Comparison of ENCODE assay signal across 8 mouse cellular contexts in genomic region chr5:89844354-89844753, GRCm38 (mm10). TPM values are rescaled to one million over a fixed set of nuclear protein-coding genes. Genes with fewer than 3 reads are reported as not detected.
DNase-seq lines count a peak whose midpoint lies in the region; ATAC-seq lines count a peak whose summit lies in the region.

No protein-coding gene starts in this region.

- H3K9ac ChIP-seq in hindbrain, embryonic 15.5 days, result no peak overlapping the region
- no peak overlapping the region for H3K9ac ChIP-seq in hindbrain, embryonic 12.5 days
- H3K9ac ChIP-seq in intestine, embryonic 16.5 days (ENCODE audit: low read depth, low read length), result no peak overlapping the region
- no peak overlapping the region for H3K9ac ChIP-seq in lung, embryonic 15.5 days

- H3K4me2 ChIP-seq in hindbrain, embryonic 15.5 days, result no peak overlapping the region
- no peak overlapping the region for H3K4me2 ChIP-seq in hindbrain, embryonic 12.5 days (replicated peaks)
- no peak overlapping the region for H3K4me2 ChIP-seq in intestine, embryonic 16.5 days (ENCODE audit: low read depth, low read length)
- H3K4me2 ChIP-seq in lung, embryonic 15.5 days, result no peak overlapping the region

- H3K27me3 ChIP-seq in hindbrain, embryonic 15.5 days, result no peaks in the 10 kb centered on the region
- no peaks in the 10 kb centered on the region for H3K27me3 ChIP-seq in hindbrain, embryonic 12.5 days
- H3K27me3 ChIP-seq in intestine, embryonic 16.5 days (replicated peaks; ENCODE audit: control insufficient read depth, insufficient read depth, low read length), result no peaks in the 10 kb centered on the region
- H3K27me3 ChIP-seq in lung, embryonic 15.5 days, result no peaks in the 10 kb centered on the region

- intact Hi-C loops in gastrocnemius, postnatal 14 days (cut with DNase I; ENCODE audit: low total_unique reads), result no loop called here

- no peak overlapping the region for H3K4me3 ChIP-seq in hindbrain, embryonic 15.5 days
- H3K4me3 ChIP-seq in hindbrain, embryonic 12.5 days, result no peak overlapping the region
- H3K4me3 ChIP-seq in intestine, embryonic 16.5 days (ENCODE audit: low read length), result no peak overlapping the region
- no peak overlapping the region for H3K4me3 ChIP-seq in lung, embryonic 15.5 days

- H3K36me3 ChIP-seq in hindbrain, embryonic 15.5 days, result no peaks in the 10 kb centered on the region
- H3K36me3 ChIP-seq in hindbrain, embryonic 12.5 days, result no peaks in the 10 kb centered on the region
- H3K36me3 ChIP-seq in intestine, embryonic 16.5 days (ENCODE audit: control insufficient read depth, insufficient read depth, low read length), result no peaks in the 10 kb centered on the region
- H3K36me3 ChIP-seq in lung, embryonic 15.5 days, result no peaks in the 10 kb centered on the region

- H3K4me1 ChIP-seq in hindbrain, embryonic 15.5 days (replicated peaks), result peaks cover 11% of the 10 kb centered on the region; the same call in 1 of the 2 replicates
- no peaks in the 10 kb centered on the region for H3K4me1 ChIP-seq in hindbrain, embryonic 12.5 days
- H3K4me1 ChIP-seq in intestine, embryonic 16.5 days (ENCODE audit: control insufficient read depth, insufficient read depth, low read length), result peaks cover 3% of the 10 kb centered on the region; the same call in 1 of the 2 replicates
- peaks cover 6% of the 10 kb centered on the region for H3K4me1 ChIP-seq in lung, embryonic 15.5 days

- peak; percentile 89 for ATAC-seq in hindbrain, embryonic 15.5 days (ENCODE audit: low FRiP score, low read depth)
- no peak for ATAC-seq in hindbrain, embryonic 12.5 days (ENCODE audit: low FRiP score)
- peak; percentile 53 for ATAC-seq in intestine, embryonic 16.5 days
- ATAC-seq in lung, embryonic 15.5 days (ENCODE audit: borderline replicate concordance, extremely low read depth, low FRiP score, low TSS enrichment), result peak; percentile 79

- peak overlapping the region; percentile 32; the same call in 1 of the 2 replicates for H3K27ac ChIP-seq in hindbrain, embryonic 15.5 days (replicated peaks)
- H3K27ac ChIP-seq in hindbrain, embryonic 12.5 days, result no peak overlapping the region
- H3K27ac ChIP-seq in intestine, embryonic 16.5 days (ENCODE audit: low read length), result no peak overlapping the region
- no peak overlapping the region for H3K27ac ChIP-seq in lung, embryonic 15.5 days

- no peaks in the 10 kb centered on the region for H3K9me3 ChIP-seq in hindbrain, embryonic 15.5 days
- no peaks in the 10 kb centered on the region for H3K9me3 ChIP-seq in hindbrain, embryonic 12.5 days (replicated peaks)
- H3K9me3 ChIP-seq in intestine, embryonic 16.5 days (ENCODE audit: control insufficient read depth, low read length), result no peaks in the 10 kb centered on the region
- H3K9me3 ChIP-seq in lung, embryonic 15.5 days, result no peaks in the 10 kb centered on the region

- WGBS in hindbrain, embryonic 15.5 days, result 44% methylated on average over 5 of the region's 5 CpGs
- 41% methylated on average over 5 of the region's 5 CpGs for WGBS in hindbrain, embryonic 12.5 days
- 40% methylated on average over 5 of the region's 5 CpGs for WGBS in intestine, embryonic 16.5 days
- WGBS in lung, embryonic 15.5 days, result 14% methylated on average over 5 of the region's 5 CpGs

- peak; percentile 8 for DNase-seq in cerebellum, adult 11-12 months
- DNase-seq in gastrocnemius, postnatal 14 days, result peak; percentile 88
- peak; percentile 47 for DNase-seq in right cerebral cortex, postnatal 14 days
- DNase-seq in thymus, postnatal 10 days (ENCODE audit: low spot score in 2 of 2), result no peak

RNA-seq across cellular contexts. Expression of gene Adamts3, which starts 38.8 kb away (rescaled TPM):
- polyA plus RNA-seq in hindbrain, embryonic 15.5 days (2015; fragmentation: Nextera tagmentation; extraction: Ambion mirVana), result 3.8 and 4.3 TPM in 2 replicates
- polyA plus RNA-seq in hindbrain, embryonic 12.5 days (2016; fragmentation: Nextera tagmentation; extraction: Ambion mirVana), result 3.8 and 4.6 TPM in 2 replicates
- 1 to 10 TPM; 3.5 to 4.0 TPM for total RNA-seq in gastrocnemius, postnatal 14 days (2021)
- 1.4 and 1.5 TPM in 2 replicates for polyA plus RNA-seq in intestine, embryonic 16.5 days (2015; fragmentation: Nextera tagmentation; extraction: Ambion mirVana)
- 3.8 and 4.0 TPM in 2 replicates for polyA plus RNA-seq in lung, embryonic 15.5 days (2015; fragmentation: Nextera tagmentation; extraction: Ambion mirVana)

Comparison
In these comparisons a context has a peak if more than half of its experiments do, and no peak if none do; other contexts are left out.
1. DNase-seq: peak in cerebellum, adult 11-12 months (single experiment), gastrocnemius, postnatal 14 days (single experiment) and right cerebral cortex, postnatal 14 days (single experiment); none in thymus, postnatal 10 days (0 of 2).